Mouse (Mus musculus) splenic B cell, adult 2 months (primary cell): ENCODE data around the gene Neurl1b.

ENCODE experiments used
- DNase-seq: peaks from one replicate; pipeline ENCODE4 v3.0.0-alpha.2; 2011; ENCODE audit warnings: low read depth, low spot score
- H3K27me3 ChIP-seq: 2 replicates; pipeline ENCODE4 v1.6.1; 2012; ENCODE audit warnings: mild to moderate bottlenecking, low read length, moderate library complexity, mixed read lengths; ENCODE audit not compliant: control insufficient read depth, poor library complexity, insufficient read depth, severe bottlenecking
- H3K36me3 ChIP-seq: 2 replicates; pipeline ENCODE4 v1.6.1; 2012; ENCODE audit warnings: mild to moderate bottlenecking, low read length, moderate library complexity, mixed read lengths; ENCODE audit not compliant: control insufficient read depth, poor library complexity, insufficient read depth, severe bottlenecking

The Neurl1b gene

GRCm38 (mm10) chr17:26385252-26386130 lies 29.1 kb upstream of the Neurl1b start:
- Histone ChIP-seq H3K27me3 (no peaks in the 10 kb centered on the region), H3K36me3 (no peaks in the 10 kb centered on the region)
- DNase-seq: no peak

GRCm38 (mm10) chr17:26386131-26386481 lies 28.5 kb upstream of the Neurl1b start:
- DNase-seq: no peak
- no peaks in the 10 kb centered on the region for H3K36me3 ChIP-seq
- no peaks in the 10 kb centered on the region for H3K27me3 ChIP-seq

- no peaks in the 10 kb centered on the region for H3K27me3 ChIP-seq
- DNase-seq: no peak
- no peaks in the 10 kb centered on the region for H3K36me3 ChIP-seq
These were observed 26.5 kb upstream of the Neurl1b start for GRCm38 (mm10) chr17:26388106-26388505.

- Histone ChIP-seq H3K27me3 (no peaks in the 10 kb centered on the region), H3K36me3 (no peaks in the 10 kb centered on the region)
- no peak for DNase-seq
These were observed 25.4 kb upstream of the Neurl1b start for GRCm38 (mm10) chr17:26389241-26389640.

- Histone ChIP-seq H3K27me3 (no peaks in the 10 kb centered on the region), H3K36me3 (no peaks in the 10 kb centered on the region)
- DNase-seq: no peak
These were observed 24.0 kb upstream of the Neurl1b start for GRCm38 (mm10) chr17:26390666-26391065.

- DNase-seq: no peak
- no peaks in the 10 kb centered on the region for H3K36me3 ChIP-seq
- H3K27me3 ChIP-seq: no peaks in the 10 kb centered on the region
These were observed 22.3 kb upstream of the Neurl1b start for GRCm38 (mm10) chr17:26392355-26392754.

GRCm38 (mm10) chr17:26396765-26397164 lies 17.9 kb upstream of the Neurl1b start:
- DNase-seq: no peak
- H3K36me3 ChIP-seq: no peaks in the 10 kb centered on the region
- H3K27me3 ChIP-seq: no peaks in the 10 kb centered on the region

GRCm38 (mm10) chr17:26397339-26397738 lies 17.3 kb upstream of the Neurl1b start:
- Histone ChIP-seq H3K27me3 (no peaks in the 10 kb centered on the region), H3K36me3 (no peaks in the 10 kb centered on the region)
- no peak for DNase-seq

- no peaks in the 10 kb centered on the region for H3K27me3 ChIP-seq
- no peak for DNase-seq
- no peaks in the 10 kb centered on the region for H3K36me3 ChIP-seq
These were observed 9.1 kb upstream of the Neurl1b start for GRCm38 (mm10) chr17:26405340-26406100.

GRCm38 (mm10) chr17:26412967-26413366 lies 1.7 kb upstream of the Neurl1b start:
- Histone ChIP-seq H3K27me3 (no peaks in the 10 kb centered on the region), H3K36me3 (no peaks in the 10 kb centered on the region)
- DNase-seq: no peak

GRCm38 (mm10) chr17:26414184-26414522 lies 476 bp upstream of the Neurl1b start:
- Histone ChIP-seq H3K27me3 (no peaks in the 10 kb centered on the region), H3K36me3 (no peaks in the 10 kb centered on the region)
- no peak for DNase-seq

- Histone ChIP-seq H3K36me3 (no peaks in the 10 kb centered on the region), H3K27me3 (no peaks in the 10 kb centered on the region)
- DNase-seq: no peak
These were observed 781 bp downstream of the Neurl1b start for GRCm38 (mm10) chr17:26415355-26415865.

GRCm38 (mm10) chr17:26416141-26416540 lies 1.5 kb downstream of the Neurl1b start:
- Histone ChIP-seq H3K36me3 (no peaks in the 10 kb centered on the region), H3K27me3 (no peaks in the 10 kb centered on the region)

GRCm38 (mm10) chr17:26417770-26418421 lies 3.3 kb downstream of the Neurl1b start:
- Histone ChIP-seq H3K27me3 (no peaks in the 10 kb centered on the region), H3K36me3 (no peaks in the 10 kb centered on the region)
- DNase-seq: no peak

More at GRCm38 (mm10) chr17:26416141-26416540, 1.5 kb downstream of the Neurl1b start:
- no peak for DNase-seq
